Mouse (Mus musculus) neural tube, embryonic 14.5 days (tissue): ENCODE results near the gene Zfp219. TPM values are rescaled to one million over a fixed set of nuclear protein-coding genes. Genes with fewer than 3 reads are reported as not detected.
"Not testable (repeated sequence)": the region's sequence is repeated elsewhere in the genome, so short reads cannot be mapped to it uniquely, and the experiment has no call there.

Source experiments
- ATAC-seq: fragments of 200-750 bp; cut with Nextera tagmentation; 2 replicates; pipeline ENCODE4 v1.8.0; 2017; ENCODE audit warnings: low read depth, mild to moderate bottlenecking, moderate TSS enrichment, moderate library complexity
- H3K27ac ChIP-seq: fragments of 300-500 bp; sonication (generic); 2 replicates; pipeline ENCODE4 v1.5.1; 2014; ENCODE audit warnings: low read depth, mild to moderate bottlenecking, control low read depth, low read length, moderate library complexity, mixed read lengths
- H3K27me3 ChIP-seq: fragments of 300-500 bp; sonication (generic); 2 replicates; pipeline ENCODE4 v1.6.1; 2014; ENCODE audit warnings: low read length; ENCODE audit not compliant: control insufficient read depth, insufficient read depth
- H3K36me3 ChIP-seq: fragments of 300-500 bp; sonication (generic); 2 replicates; pipeline ENCODE4 v1.6.1; 2014; ENCODE audit warnings: low read length, mixed read lengths; ENCODE audit not compliant: control insufficient read depth, insufficient read depth
- H3K4me1 ChIP-seq: fragments of 300-500 bp; sonication (generic); 2 replicates; pipeline ENCODE4 v1.6.1; 2014; ENCODE audit warnings: low read length; ENCODE audit not compliant: control insufficient read depth, insufficient read depth
- H3K4me2 ChIP-seq: fragments of 300-500 bp; sonication (generic); 2 replicates; pipeline ENCODE4 v1.6.1; 2014; ENCODE audit warnings: mild to moderate bottlenecking, low read depth, low read length, control low read depth
- H3K4me3 ChIP-seq: fragments of 300-500 bp; sonication (generic); 2 replicates; pipeline ENCODE4 v1.5.1; 2014; ENCODE audit warnings: low read depth, low read length, control low read depth, mixed read lengths
- H3K9ac ChIP-seq: fragments of 300-500 bp; sonication (generic); replicated peaks from 2 replicates; pipeline ENCODE4 v1.6.1; 2014; ENCODE audit warnings: low read depth, mild to moderate bottlenecking, control low read depth, low read length, mixed read lengths
- H3K9me3 ChIP-seq: fragments of 300-500 bp; sonication (generic); 2 replicates; pipeline ENCODE4 v1.6.1; 2016; ENCODE audit warnings: low read length; ENCODE audit not compliant: control insufficient read depth
- WGBS: fragments of 180-500 bp; shearing (Covaris S2); extraction: QIAGEN DNeasy Blood & Tissue Kit; methylation state at CpG from one replicate; pipeline ENCODE4 v1.1.7; 2014; 5-methylcytosine and 5-hydroxymethylcytosine counted together
- polyA plus RNA-seq: library from polyadenylated mRNA; unstranded; fragments of >200 nt; fragmentation: Nextera tagmentation; extraction: Ambion mirVana; gene quantifications from 2 replicates; pipeline ENCODE4 v1.2.1, GENCODE M21; 2014

Gene Zfp219
- polyA plus RNA-seq, 1 experiment from 2014 or later, result 24.1 TPM

GRCm38 (mm10) chr14:52042359-52042758 lies 21.8 kb upstream of the Zfp219 start, which contains the start of gene Olfr221:
Gene Olfr221, minus strand, starts transcription at chr14:52042459.
- H3K9ac ChIP-seq, H3K4me1 ChIP-seq, H3K9me3 ChIP-seq, H3K36me3 ChIP-seq, H3K27me3 ChIP-seq, H3K27ac ChIP-seq, H3K4me3 ChIP-seq, ATAC-seq, H3K4me2 ChIP-seq: not testable (repeated sequence)
- 64% methylated on average over 3 of the region's 3 CpGs for WGBS

- WGBS, result 89% methylated on average over 5 of the region's 5 CpGs
- no peak overlapping the region for H3K4me3 ChIP-seq
- no peak overlapping the region for H3K9ac ChIP-seq
- H3K4me2 ChIP-seq, result no peak overlapping the region
- H3K27me3 ChIP-seq, result no peaks in the 10 kb centered on the region
- no peak for ATAC-seq
- H3K4me1 ChIP-seq, result no peaks in the 10 kb centered on the region
- H3K27ac ChIP-seq, result no peak overlapping the region
- H3K36me3 ChIP-seq, result no peaks in the 10 kb centered on the region
- no peaks in the 10 kb centered on the region for H3K9me3 ChIP-seq
These were observed 18.8 kb upstream of the Zfp219 start for GRCm38 (mm10) chr14:52039332-52039731.

- no peak overlapping the region for H3K27ac ChIP-seq
- no peaks in the 10 kb centered on the region for H3K27me3 ChIP-seq
- no peaks in the 10 kb centered on the region for H3K4me1 ChIP-seq
- WGBS, result 89% methylated on average over 6 of the region's 6 CpGs
- no peak overlapping the region for H3K4me2 ChIP-seq
- no peaks in the 10 kb centered on the region for H3K36me3 ChIP-seq
- no peak for ATAC-seq
- no peak overlapping the region for H3K4me3 ChIP-seq
- H3K9ac ChIP-seq, result no peak overlapping the region
- no peaks in the 10 kb centered on the region for H3K9me3 ChIP-seq
These were observed 15.4 kb upstream of the Zfp219 start for GRCm38 (mm10) chr14:52035926-52036325.

- Histone ChIP-seq H3K9ac (no peak overlapping the region), H3K36me3 (no peaks in the 10 kb centered on the region), H3K27me3 (no peaks in the 10 kb centered on the region), H3K9me3 (no peaks in the 10 kb centered on the region), H3K4me3 (no peak overlapping the region), H3K27ac (no peak overlapping the region), H3K4me1 (peaks cover 7% of the 10 kb centered on the region; the same call in 1 of the 2 replicates), H3K4me2 (no peak overlapping the region)
- WGBS, result 88% methylated on average over 4 of the region's 4 CpGs
- no peak for ATAC-seq
These were observed 5.8 kb upstream of the Zfp219 start for GRCm38 (mm10) chr14:52026342-52026741.

GRCm38 (mm10) chr14:52024133-52024532 lies 3.6 kb upstream of the Zfp219 start:
- no peak overlapping the region for H3K27ac ChIP-seq
- H3K9me3 ChIP-seq, result no peaks in the 10 kb centered on the region

GRCm38 (mm10) chr14:52022709-52023459 lies 2.4 kb upstream of the Zfp219 start:
- Histone ChIP-seq H3K36me3 (no peaks in the 10 kb centered on the region), H3K9me3 (no peaks in the 10 kb centered on the region), H3K4me1 (peaks cover 19% of the 10 kb centered on the region), H3K27me3 (no peaks in the 10 kb centered on the region), H3K4me3 (no peak overlapping the region; the same call in 1 of the 2 replicates), H3K27ac (peak overlapping the region; percentile 57), H3K4me2 (peak overlapping the region; percentile 46), H3K9ac (no peak overlapping the region)
- 0 out of 2 replicates have a peak, but pooled peaks have one; percentile 1 for ATAC-seq
- 5% methylated on average over 23 of the region's 23 CpGs for WGBS

More at GRCm38 (mm10) chr14:52024133-52024532, 3.6 kb upstream of the Zfp219 start:
- Histone ChIP-seq H3K4me1 (peaks cover 12% of the 10 kb centered on the region), H3K27me3 (no peaks in the 10 kb centered on the region), H3K9ac (no peak overlapping the region), H3K4me2 (no peak overlapping the region), H3K36me3 (no peaks in the 10 kb centered on the region), H3K4me3 (no peak overlapping the region)
- no peak for ATAC-seq
- WGBS, result 90% methylated on average over 2 of the region's 2 CpGs

GRCm38 (mm10) chr14:52022244-52022708 lies 1.7 kb upstream of the Zfp219 start:
- WGBS, result 60% methylated on average over 3 of the region's 3 CpGs
- peaks cover 19% of the 10 kb centered on the region for H3K4me1 ChIP-seq
- ATAC-seq, result no peak
- H3K36me3 ChIP-seq, result no peaks in the 10 kb centered on the region
- H3K27ac ChIP-seq, result no peak overlapping the region
- H3K9me3 ChIP-seq, result no peaks in the 10 kb centered on the region
- no peak overlapping the region for H3K4me3 ChIP-seq
- H3K9ac ChIP-seq, result no peak overlapping the region
- H3K4me2 ChIP-seq, result peak overlapping the region; percentile 46
- H3K27me3 ChIP-seq, result no peaks in the 10 kb centered on the region

GRCm38 (mm10) chr14:52021568-52022212 lies 1.2 kb upstream of the Zfp219 start:
- no peaks in the 10 kb centered on the region for H3K9me3 ChIP-seq
- H3K9ac ChIP-seq, result no peak overlapping the region
- no peaks in the 10 kb centered on the region for H3K27me3 ChIP-seq
- no peak for ATAC-seq
- WGBS, result 87% methylated on average over 8 of the region's 8 CpGs
- no peak overlapping the region for H3K4me3 ChIP-seq
- H3K4me1 ChIP-seq, result peaks cover 19% of the 10 kb centered on the region
- no peak overlapping the region for H3K4me2 ChIP-seq
- no peak overlapping the region for H3K27ac ChIP-seq
- H3K36me3 ChIP-seq, result no peaks in the 10 kb centered on the region

GRCm38 (mm10) chr14:52021138-52021529 lies 601 bp upstream of the Zfp219 start:
- Histone ChIP-seq H3K27ac (peak overlapping the region; percentile 99; the same call in 1 of the 2 replicates), H3K4me3 (no peak overlapping the region), H3K36me3 (no peaks in the 10 kb centered on the region), H3K4me1 (peaks cover 21% of the 10 kb centered on the region), H3K9ac (no peak overlapping the region; the same call in 1 of the 2 replicates), H3K4me2 (peak overlapping the region; percentile 66), H3K27me3 (no peaks in the 10 kb centered on the region), H3K9me3 (no peaks in the 10 kb centered on the region)
- 45% methylated on average over 4 of the region's 4 CpGs for WGBS
- ATAC-seq, result no peak
